Mouse (Mus musculus) C2C12 (cell line): Measurements from ENCODE around the gene Psmd13.

Experiments used
- CTCF ChIP-seq: IDR thresholded peaks from one replicate; pipeline ENCODE4 v1.5.1; 2011; ENCODE audit not compliant: control insufficient read depth, insufficient read depth, insufficient read length
- MAX ChIP-seq: IDR thresholded peaks from one replicate; pipeline ENCODE4 v1.6.1; 2011; ENCODE audit warnings: mild to moderate bottlenecking, control low read depth
- MYOG ChIP-seq: IDR thresholded peaks from one replicate; pipeline ENCODE4 v1.6.1; 2011; ENCODE audit not compliant: control insufficient read depth, insufficient read length; ENCODE audit errors: extremely low read depth

GRCm38 (mm10) chr7:140851916-140852315, 29.9 kb upstream of the Psmd13 start:
- TF ChIP-seq CTCF (no peak), MAX (no peak), MYOG (no peak)
